Mouse (Mus musculus): ENCODE results near the gene Gm49380. TPM values are rescaled to one million over a fixed set of nuclear protein-coding genes. Genes with fewer than 3 reads are reported as not detected.

The Gm49380 gene
- total and polyA plus RNA-seq, 2 experiments: 0.09 TPM; not detected in 1

GRCm38 (mm10) chr9:44031946-44032345 lies 81.4 kb downstream of the Gm49380 start:
- no peaks in the 10 kb centered on the region for H3K4me1 ChIP-seq (ENCODE audit: control insufficient read depth, insufficient read depth, low read length)
- WGBS: 74% methylated on average over 4 of the region's 4 CpGs
- H3K27me3 ChIP-seq (ENCODE audit: control insufficient read depth, insufficient read depth, low read length): peaks cover 3% of the 10 kb centered on the region; the same call in 1 of the 2 replicates
- DNase-seq (ENCODE audit: extremely low read depth, low read depth, low spot score): no peak
- H3K36me3 ChIP-seq (ENCODE audit: control insufficient read depth, insufficient read depth, low read length): no peaks in the 10 kb centered on the region
- no peak overlapping the region for H3K4me3 ChIP-seq (ENCODE audit: insufficient read depth, low read depth, low read length)
- TF ChIP-seq POLR2A (IDR thresholded peaks at IDR 0.05; ENCODE audit: extremely low read depth, insufficient read depth, low read length): no peak
- TF ChIP-seq CTCF (IDR thresholded peaks at IDR 0.05; ENCODE audit: low read depth, low read length): no peak
- no peak overlapping the region for H3K27ac ChIP-seq (replicated peaks; ENCODE audit: insufficient read depth, low read depth, low read length)
- no peaks in the 10 kb centered on the region for H3K79me2 ChIP-seq (ENCODE audit: control insufficient read depth, insufficient read depth, low read length)
- H3K9ac ChIP-seq (ENCODE audit: low read depth, low read length): no peak overlapping the region

GRCm38 (mm10) chr9:44031079-44031478 lies 82.2 kb downstream of the Gm49380 start:
- TF ChIP-seq POLR2A (IDR thresholded peaks at IDR 0.05; ENCODE audit: extremely low read depth, insufficient read depth, low read length) (no peak), CTCF (IDR thresholded peaks at IDR 0.05; ENCODE audit: low read depth, low read length) (no peak)
- no peak for DNase-seq (ENCODE audit: extremely low read depth, low read depth, low spot score)
- Histone ChIP-seq H3K79me2 (ENCODE audit: control insufficient read depth, insufficient read depth, low read length) (no peaks in the 10 kb centered on the region), H3K4me3 (ENCODE audit: insufficient read depth, low read depth, low read length) (no peak overlapping the region), H3K27ac (replicated peaks; ENCODE audit: insufficient read depth, low read depth, low read length) (no peak overlapping the region), H3K36me3 (ENCODE audit: control insufficient read depth, insufficient read depth, low read length) (no peaks in the 10 kb centered on the region), H3K4me1 (ENCODE audit: control insufficient read depth, insufficient read depth, low read length) (no peaks in the 10 kb centered on the region), H3K9ac (ENCODE audit: low read depth, low read length) (no peak overlapping the region), H3K27me3 (ENCODE audit: control insufficient read depth, insufficient read depth, low read length) (peaks cover 3% of the 10 kb centered on the region; the same call in 1 of the 2 replicates)
- 83% methylated on average over 5 of the region's 5 CpGs for WGBS

- Histone ChIP-seq H3K9ac (ENCODE audit: low read depth, low read length) (no peak overlapping the region), H3K36me3 (ENCODE audit: control insufficient read depth, insufficient read depth, low read length) (no peaks in the 10 kb centered on the region), H3K27me3 (ENCODE audit: control insufficient read depth, insufficient read depth, low read length) (peaks cover 3% of the 10 kb centered on the region; the same call in 1 of the 2 replicates), H3K27ac (replicated peaks; ENCODE audit: insufficient read depth, low read depth, low read length) (no peak overlapping the region), H3K4me3 (ENCODE audit: insufficient read depth, low read depth, low read length) (no peak overlapping the region), H3K4me1 (ENCODE audit: control insufficient read depth, insufficient read depth, low read length) (no peaks in the 10 kb centered on the region), H3K79me2 (ENCODE audit: control insufficient read depth, insufficient read depth, low read length) (no peaks in the 10 kb centered on the region)
- WGBS: 92% methylated on average over 4 of the region's 4 CpGs
- DNase-seq (ENCODE audit: extremely low read depth, low read depth, low spot score): no peak
- no peak for TF ChIP-seq CTCF (IDR thresholded peaks at IDR 0.05; ENCODE audit: low read depth, low read length)
- TF ChIP-seq POLR2A (IDR thresholded peaks at IDR 0.05; ENCODE audit: extremely low read depth, insufficient read depth, low read length): no peak
Observed at GRCm38 (mm10) chr9:44030646-44031045, 82.7 kb downstream of the Gm49380 start.

- Histone ChIP-seq H3K4me3 (ENCODE audit: insufficient read depth, low read depth, low read length) (no peak overlapping the region), H3K9ac (ENCODE audit: low read depth, low read length) (no peak overlapping the region), H3K27me3 (ENCODE audit: control insufficient read depth, insufficient read depth, low read length) (no peaks in the 10 kb centered on the region), H3K27ac (replicated peaks; ENCODE audit: insufficient read depth, low read depth, low read length) (no peak overlapping the region), H3K36me3 (ENCODE audit: control insufficient read depth, insufficient read depth, low read length) (no peaks in the 10 kb centered on the region), H3K79me2 (ENCODE audit: control insufficient read depth, insufficient read depth, low read length) (no peaks in the 10 kb centered on the region), H3K4me1 (ENCODE audit: control insufficient read depth, insufficient read depth, low read length) (no peaks in the 10 kb centered on the region)
- DNase-seq (ENCODE audit: extremely low read depth, low read depth, low spot score): no peak
- no peak for TF ChIP-seq POLR2A (IDR thresholded peaks at IDR 0.05; ENCODE audit: extremely low read depth, insufficient read depth, low read length)
- no peak for TF ChIP-seq CTCF (IDR thresholded peaks at IDR 0.05; ENCODE audit: low read depth, low read length)
- 58% methylated on average over 5 of the region's 5 CpGs for WGBS
Observed at GRCm38 (mm10) chr9:44029580-44030236, 83.6 kb downstream of the Gm49380 start.

- no peaks in the 10 kb centered on the region for H3K36me3 ChIP-seq (ENCODE audit: control insufficient read depth, insufficient read depth, low read length)
- H3K4me1 ChIP-seq (ENCODE audit: control insufficient read depth, insufficient read depth, low read length): no peaks in the 10 kb centered on the region
- DNase-seq (ENCODE audit: extremely low read depth, low read depth, low spot score): no peak
- H3K9ac ChIP-seq (ENCODE audit: low read depth, low read length): no peak overlapping the region
- TF ChIP-seq CTCF (IDR thresholded peaks at IDR 0.05; ENCODE audit: low read depth, low read length): no peak
- no peak for TF ChIP-seq POLR2A (IDR thresholded peaks at IDR 0.05; ENCODE audit: extremely low read depth, insufficient read depth, low read length)
- WGBS: 78% methylated on average over 3 of the region's 3 CpGs
- no peaks in the 10 kb centered on the region for H3K27me3 ChIP-seq (ENCODE audit: control insufficient read depth, insufficient read depth, low read length)
- no peak overlapping the region for H3K4me3 ChIP-seq (ENCODE audit: insufficient read depth, low read depth, low read length)
- no peaks in the 10 kb centered on the region for H3K79me2 ChIP-seq (ENCODE audit: control insufficient read depth, insufficient read depth, low read length)
- H3K27ac ChIP-seq (replicated peaks; ENCODE audit: insufficient read depth, low read depth, low read length): no peak overlapping the region
Observed at GRCm38 (mm10) chr9:44024096-44024495, 89.2 kb downstream of the Gm49380 start.

GRCm38 (mm10) chr9:44022100-44022847 lies 91.0 kb downstream of the Gm49380 start:
- Histone ChIP-seq H3K79me2 (ENCODE audit: control insufficient read depth, insufficient read depth, low read length) (no peaks in the 10 kb centered on the region), H3K4me1 (ENCODE audit: control insufficient read depth, insufficient read depth, low read length) (no peaks in the 10 kb centered on the region), H3K4me3 (ENCODE audit: insufficient read depth, low read depth, low read length) (no peak overlapping the region), H3K9ac (ENCODE audit: low read depth, low read length) (no peak overlapping the region), H3K27me3 (ENCODE audit: control insufficient read depth, insufficient read depth, low read length) (no peaks in the 10 kb centered on the region), H3K36me3 (ENCODE audit: control insufficient read depth, insufficient read depth, low read length) (no peaks in the 10 kb centered on the region), H3K27ac (replicated peaks; ENCODE audit: insufficient read depth, low read depth, low read length) (no peak overlapping the region)
- peak; percentile 7 for DNase-seq (ENCODE audit: extremely low read depth, low read depth, low spot score)
- whole genome bisulfite sequencing: 78% methylated on average over 8 of the region's 8 CpGs
- TF ChIP-seq POLR2A (IDR thresholded peaks at IDR 0.05; ENCODE audit: extremely low read depth, insufficient read depth, low read length) (no peak), CTCF (IDR thresholded peaks at IDR 0.05; ENCODE audit: low read depth, low read length) (no peak)

Measured in liver, adult 2 months (tissue).